Mouse (Mus musculus) inflammation-experienced regulatory T-cells, adult 16 weeks (primary cell): ENCODE measurements around the gene Fcmr. TPM values are rescaled to one million over a fixed set of nuclear protein-coding genes. Genes with fewer than 3 reads are reported as not detected.

Experiments
- polyA plus RNA-seq: library from polyadenylated mRNA; unstranded; fragments of 100-300 nt; shearing (Covaris generic); gene quantifications from one replicate; pipeline ENCODE4 v1.2.1, GENCODE M21; 2017

The Fcmr gene
- 6.0 TPM for polyA plus RNA-seq

DNA sequence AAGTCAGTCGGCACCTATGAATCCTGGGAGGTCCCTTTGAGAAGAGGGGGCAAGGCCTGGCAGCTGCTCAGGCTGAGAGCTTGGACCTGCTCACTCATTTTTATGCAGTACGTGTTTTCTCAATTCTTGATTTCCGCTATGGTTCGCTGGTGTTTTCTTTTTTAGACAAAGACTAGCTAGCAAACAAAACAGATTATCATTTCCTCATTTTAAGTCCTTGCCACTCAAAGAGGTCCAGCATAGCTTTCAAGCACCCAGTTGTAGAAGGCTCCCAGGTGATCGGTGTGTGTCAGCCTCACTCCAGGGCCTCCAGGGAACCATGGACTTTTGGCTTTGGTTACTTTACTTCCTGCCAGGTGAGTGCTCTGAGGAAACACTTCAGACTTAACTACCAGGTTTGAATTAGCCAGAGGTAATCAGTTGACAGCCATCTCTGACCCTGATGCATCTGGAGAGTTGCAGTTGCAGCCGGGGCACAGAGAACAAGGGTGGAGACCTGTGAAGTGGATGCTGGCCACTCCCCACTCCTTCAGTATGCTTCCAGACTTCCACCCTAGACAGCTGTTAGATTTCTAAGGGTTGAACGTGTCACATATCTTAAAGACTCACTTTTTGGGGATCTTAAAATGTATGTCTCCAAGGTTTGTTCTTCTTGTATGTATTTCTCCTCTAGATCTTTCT, at the start of gene Fcmr:
Fcmr (plus strand) TSS at position 129 of the 681 bp plus-strand sequence.

GRCm38 (mm10) chr1:130826448-130826847, 39.0 kb upstream of the Fcmr start, which contains the start of gene Pigr:
Gene Pigr, plus strand, starts transcription at chr1:130826684.

DNA sequence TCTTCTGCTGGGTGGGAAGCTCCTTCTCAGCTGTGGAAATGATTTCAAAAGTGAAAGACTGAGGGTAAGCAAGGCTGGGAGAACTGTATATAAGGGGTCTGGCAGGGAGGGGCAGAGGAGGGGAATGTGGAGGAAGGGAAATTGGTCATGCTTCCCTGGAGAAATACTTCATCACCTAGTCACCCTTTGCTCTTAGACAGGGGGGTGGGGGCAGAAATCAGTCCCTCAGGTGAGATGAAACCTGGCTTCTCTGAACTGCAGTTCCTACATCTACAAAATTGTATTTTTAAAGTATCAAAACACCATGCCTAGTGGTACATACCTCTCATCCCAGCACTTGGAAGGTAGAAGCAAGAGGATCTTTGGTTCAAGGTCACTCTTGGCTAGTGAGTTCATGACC, 21.9 kb downstream of the Fcmr start, which contains the start of gene Il24:
Il24 (minus strand) TSS at position 101 of the 400 bp plus-strand sequence.

GRCm38 (mm10) chr1:130911401-130912010, 46.0 kb downstream of the Fcmr start, which contains the start of gene Il20:
Gene Il20, minus strand, starts transcription at chr1:130911451.

Other genes with a start within 250 kb of the Fcmr start
- gene Zp3r, start 236.0 kb upstream of the Fcmr start, polyA plus RNA-seq, result not detected
- 0.24 TPM for gene C4bp, start 204.0 kb upstream of the Fcmr start, polyA plus RNA-seq
- gene Gm29427, start 149.9 kb upstream of the Fcmr start, polyA plus RNA-seq, result not detected
- 7.5 TPM for gene Yod1, start 148.3 kb upstream of the Fcmr start, polyA plus RNA-seq
- gene Pfkfb2, start 136.4 kb upstream of the Fcmr start, polyA plus RNA-seq, result 7.5 TPM
- gene AA986860, start 133.7 kb upstream of the Fcmr start, polyA plus RNA-seq, result 0.13 TPM
- gene Fcamr, start 64.8 kb upstream of the Fcmr start, polyA plus RNA-seq, result 0.66 TPM
- 0.17 TPM for gene Pigr, start 39.0 kb upstream of the Fcmr start, polyA plus RNA-seq
- not detected for gene Il24, start 21.8 kb downstream of the Fcmr start, polyA plus RNA-seq
- gene Il20, start 45.8 kb downstream of the Fcmr start, polyA plus RNA-seq, result not detected
- not detected for gene Il19, start 74.4 kb downstream of the Fcmr start, polyA plus RNA-seq
- 7.4 TPM for gene Il10, start 154.2 kb downstream of the Fcmr start, polyA plus RNA-seq
- gene Mapkapk2, start 232.2 kb downstream of the Fcmr start, polyA plus RNA-seq, result 8.4 TPM